Mouse (Mus musculus) thymus, adult 2 months (tissue): ENCODE results near the gene Lyl1. TPM values are rescaled to one million over a fixed set of nuclear protein-coding genes. Genes with fewer than 3 reads are reported as not detected.

ENCODE experiments used
- DNase-seq: peaks from one replicate; pipeline ENCODE4 v3.0.0; 2021
- H3K27ac ChIP-seq: fragments of 200-500 bp; 2 replicates; pipeline ENCODE4 v1.5.1; 2012; ENCODE audit warnings: low read length, control low read depth; ENCODE audit not compliant: control insufficient read depth, insufficient read depth
- H3K27me3 ChIP-seq: fragments of 200-500 bp; 2 replicates; pipeline ENCODE4 v1.6.1; 2012; ENCODE audit warnings: mild to moderate bottlenecking, low read length, moderate library complexity, mixed read lengths; ENCODE audit not compliant: control insufficient read depth, insufficient read depth
- H3K36me3 ChIP-seq: fragments of 200-500 bp; 2 replicates; pipeline ENCODE4 v1.6.1; 2012; ENCODE audit warnings: mild to moderate bottlenecking, low read length, moderate library complexity; ENCODE audit not compliant: control insufficient read depth, insufficient read depth
- H3K4me1 ChIP-seq: fragments of 200-500 bp; replicated peaks from 2 replicates; pipeline ENCODE4 v1.6.1; 2012; ENCODE audit warnings: low read length; ENCODE audit not compliant: control insufficient read depth, insufficient read depth
- H3K4me3 ChIP-seq: fragments of 200-500 bp; 2 replicates; pipeline ENCODE4 v1.5.1; 2012; ENCODE audit warnings: mild to moderate bottlenecking, low read length, control low read depth, moderate library complexity; ENCODE audit not compliant: control insufficient read depth, insufficient read depth
- CTCF ChIP-seq: fragments of 200-500 bp; IDR thresholded peaks from 2 replicates; pipeline ENCODE4 v1.5.1; 2012; ENCODE audit warnings: mild to moderate bottlenecking, control low read depth, low read length, moderate library complexity, borderline replicate concordance; ENCODE audit not compliant: control insufficient read depth, poor library complexity, insufficient read depth; ENCODE audit errors: extremely low read depth
- POLR2A ChIP-seq: fragments of 200-500 bp; IDR thresholded peaks from 2 replicates; pipeline ENCODE4 v1.6.1; 2012; ENCODE audit warnings: mild to moderate bottlenecking, low read length, control low read depth, moderate library complexity; ENCODE audit not compliant: control insufficient read depth, poor library complexity, insufficient read depth; ENCODE audit errors: extremely low read depth
- WGBS: fragments of 180-500 bp; shearing (Covaris S2); methylation state at CpG from one replicate; pipeline ENCODE4 v1.1.7; 2018; 5-methylcytosine and 5-hydroxymethylcytosine counted together
- polyA plus RNA-seq: library from polyadenylated mRNA; depleted of rRNA; stranded (reverse); fragments of >200 nt; gene quantifications from 2 replicates; pipeline ENCODE4 v1.2.3, GENCODE M21; 2012; rRNA removed

The Lyl1 gene
- polyA plus RNA-seq, 1 experiment: 7.1 TPM

DNA sequence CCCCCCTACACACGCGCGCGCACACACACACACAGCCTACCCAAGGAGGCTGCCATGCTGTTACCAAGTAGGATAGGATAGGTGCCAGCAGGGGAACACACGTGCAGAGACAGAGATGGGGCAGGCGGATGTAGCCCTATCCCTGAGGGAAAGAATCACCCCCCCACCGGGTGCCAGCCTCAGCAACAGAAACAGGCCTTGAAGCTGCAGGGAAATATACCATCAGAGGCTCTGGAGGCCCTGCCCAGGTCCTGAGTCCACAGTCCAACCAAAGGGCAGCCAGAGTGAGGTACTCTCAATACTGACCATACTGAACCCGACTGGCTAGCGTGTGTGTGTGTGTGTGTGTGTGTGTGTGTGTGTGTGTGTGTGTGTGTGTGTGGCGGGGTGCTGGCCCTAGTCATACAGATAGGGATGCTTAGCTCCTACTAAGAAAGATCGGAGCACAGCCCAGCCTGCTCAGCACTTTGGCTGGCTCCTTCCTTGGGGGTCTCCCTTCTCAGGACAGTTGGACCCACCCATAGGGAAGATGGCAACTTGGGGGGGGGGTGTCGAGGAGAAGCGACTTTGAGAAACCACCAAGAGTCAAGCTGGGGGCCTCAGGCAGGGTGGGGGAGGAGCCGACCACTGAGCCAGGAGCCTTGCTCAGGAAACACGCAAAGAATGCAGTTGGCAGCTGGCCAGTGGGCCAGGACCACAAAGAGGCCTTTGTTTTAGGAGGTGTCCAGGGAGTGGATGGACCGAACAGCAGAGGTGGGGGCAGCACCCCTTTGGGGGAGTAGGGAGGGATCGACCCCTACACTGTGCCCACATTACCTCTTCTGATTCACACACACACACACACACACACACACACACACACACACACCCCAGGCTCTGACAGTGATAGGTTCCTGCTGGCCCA, 42.5 kb downstream of the Lyl1 start:
- 54% methylated on average over 17 of the region's 17 CpGs for WGBS
- Histone ChIP-seq H3K4me1 (peaks cover 15% of the 10 kb centered on the region), H3K27ac (no peak overlapping the region), H3K4me3 (no peak overlapping the region), H3K27me3 (no peaks in the 10 kb centered on the region), H3K36me3 (no peaks in the 10 kb centered on the region)
- DNase-seq: no peak
- TF ChIP-seq CTCF (no peak), POLR2A (no peak)

DNA sequence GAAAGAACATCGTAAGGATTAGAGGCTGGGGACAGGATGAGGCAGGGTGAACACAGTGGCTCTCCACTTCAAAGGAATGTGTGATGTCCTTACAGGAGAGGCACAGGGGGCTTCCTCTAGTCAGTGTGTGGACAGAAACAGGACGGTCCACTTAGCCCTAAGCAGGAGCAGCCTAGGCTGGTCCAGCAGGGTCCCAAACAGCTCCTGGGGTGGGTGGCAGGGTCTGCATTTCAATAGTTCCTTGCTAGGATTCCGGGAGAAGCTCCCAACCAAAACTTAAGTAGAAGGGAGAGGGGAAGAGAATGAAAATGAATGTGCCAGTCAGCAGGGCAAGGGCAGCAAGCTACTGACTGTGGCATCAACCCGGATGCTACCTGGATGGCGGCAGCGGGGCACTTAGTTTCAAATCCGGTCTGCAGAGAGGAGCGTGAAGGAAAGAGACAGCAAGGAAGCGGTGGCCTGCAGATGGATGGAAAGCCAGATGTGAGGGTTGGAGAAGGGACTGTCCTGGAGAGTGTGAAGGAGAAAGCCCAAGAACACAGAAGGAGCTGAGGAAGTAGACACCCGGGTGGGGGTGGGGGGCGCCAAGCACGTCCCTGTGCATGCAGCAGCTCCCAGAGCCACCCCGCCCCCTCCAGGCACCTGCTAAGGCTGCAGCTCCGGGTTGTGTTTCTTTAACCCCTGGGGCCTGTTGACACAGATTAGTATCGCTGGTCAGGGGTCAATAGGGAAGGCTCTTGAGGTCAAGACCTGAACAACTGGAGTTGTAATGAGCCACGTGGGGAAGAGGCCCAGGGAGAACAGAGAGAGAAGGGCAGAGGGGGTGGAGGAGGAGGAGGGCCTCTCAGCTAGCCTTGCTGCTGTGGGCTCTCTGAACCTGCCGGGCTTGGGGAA, 44.0 kb downstream of the Lyl1 start:
- Histone ChIP-seq H3K4me3 (peak overlapping the region; percentile 50), H3K27me3 (no peaks in the 10 kb centered on the region), H3K36me3 (no peaks in the 10 kb centered on the region), H3K27ac (no peak overlapping the region), H3K4me1 (peaks cover 15% of the 10 kb centered on the region)
- DNase-seq: peak; percentile 32
- no peak for TF ChIP-seq CTCF
- no peak for TF ChIP-seq POLR2A
- 26% methylated on average over 17 of the region's 17 CpGs for WGBS

DNA sequence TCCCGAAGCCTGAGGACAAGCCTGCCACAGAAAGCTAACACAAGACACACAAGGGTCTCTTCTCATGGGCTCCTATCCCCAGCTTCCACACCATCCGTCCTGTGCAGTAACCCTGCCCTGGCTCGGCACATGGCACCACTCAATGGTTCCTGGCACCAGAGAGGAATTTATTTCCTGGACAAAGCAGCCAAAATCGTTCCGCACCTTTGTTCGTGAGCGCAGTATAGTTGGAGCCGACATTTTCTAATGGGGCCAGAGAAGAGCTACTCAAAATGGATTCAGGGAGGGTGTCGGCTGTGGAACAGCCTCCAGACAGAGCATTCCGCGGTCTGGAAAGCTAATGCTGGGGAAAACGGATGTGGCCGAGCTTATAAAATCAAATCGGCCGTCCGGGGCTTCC, 48.3 kb downstream of the Lyl1 start:
- Histone ChIP-seq H3K36me3 (no peaks in the 10 kb centered on the region), H3K4me3 (no peak overlapping the region), H3K4me1 (peaks cover 11% of the 10 kb centered on the region), H3K27ac (no peak overlapping the region), H3K27me3 (no peaks in the 10 kb centered on the region)
- WGBS: 93% methylated on average over 16 of the region's 16 CpGs
- no peak for DNase-seq
- no peak for TF ChIP-seq CTCF
- TF ChIP-seq POLR2A: no peak

DNA sequence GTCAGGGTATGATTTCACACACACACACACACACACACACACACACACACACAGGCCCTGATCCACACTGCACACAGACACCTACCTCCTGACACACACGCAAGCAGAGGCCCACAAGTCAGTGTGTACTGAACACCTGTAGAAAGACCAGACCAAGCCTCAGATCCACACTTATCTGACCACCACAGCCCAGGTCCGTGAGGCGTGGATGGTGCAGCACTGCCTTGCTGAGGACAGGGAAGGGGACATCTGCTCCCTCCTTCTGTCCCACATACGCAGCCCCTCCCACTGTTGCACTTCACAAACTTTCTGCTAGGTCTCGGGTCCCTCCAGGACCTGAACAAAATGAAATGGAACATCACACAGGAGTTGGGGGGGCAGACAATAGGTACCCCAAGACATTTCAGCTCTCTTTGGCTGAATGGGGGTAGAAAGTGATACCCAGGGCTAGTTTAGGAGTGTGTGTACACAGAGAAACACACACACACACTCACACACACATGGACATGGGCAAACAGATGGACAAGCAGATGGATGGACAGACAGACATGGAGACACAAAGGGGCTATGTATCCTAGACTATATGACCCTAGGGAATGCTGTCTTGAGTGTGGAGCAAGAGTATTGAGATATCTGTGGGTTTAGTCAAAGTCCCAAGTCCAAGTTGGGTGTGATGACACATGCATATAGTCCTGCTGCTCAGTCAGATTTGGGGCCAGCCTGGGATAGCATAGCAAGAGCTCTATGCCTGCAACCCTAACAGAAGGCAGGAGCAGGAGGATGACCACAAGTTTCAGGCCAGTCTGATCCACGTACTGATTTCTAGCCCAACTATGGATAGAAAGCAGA, 51.7 kb downstream of the Lyl1 start:
- no peak for DNase-seq
- H3K4me1 ChIP-seq: no peaks in the 10 kb centered on the region; the same call in 1 of the 2 replicates
- no peaks in the 10 kb centered on the region for H3K27me3 ChIP-seq
- H3K36me3 ChIP-seq: no peaks in the 10 kb centered on the region
- 93% methylated on average over 6 of the region's 6 CpGs for WGBS
- H3K27ac ChIP-seq: no peak overlapping the region
- H3K4me3 ChIP-seq: no peak overlapping the region
- TF ChIP-seq POLR2A (no peak), CTCF (no peak)

Other genes starting within 250 kb of the Lyl1 start
- 29.2 and 33.7 TPM in 2 replicates for gene Ier2, start 38.6 kb upstream of the Lyl1 start, polyA plus RNA-seq
- gene Trmt1, start 15.2 kb upstream of the Lyl1 start, polyA plus RNA-seq: 169 and 181 TPM in 2 replicates
- gene Nacc1, start 13.6 kb upstream of the Lyl1 start, polyA plus RNA-seq: 155 and 182 TPM in 2 replicates
- 1.8 and 2.6 TPM in 2 replicates for gene G430095P16Rik, start 21.6 kb downstream of the Lyl1 start, polyA plus RNA-seq
- 17.7 and 18.2 TPM in 2 replicates for gene Nfix, start 98.9 kb downstream of the Lyl1 start, polyA plus RNA-seq
- gene Dand5, start 121.4 kb downstream of the Lyl1 start, polyA plus RNA-seq: 2.2 TPM in 2 replicates
- gene Gadd45gip1, start 130.1 kb downstream of the Lyl1 start, polyA plus RNA-seq: 52.9 and 60.6 TPM in 2 replicates
- gene Rad23a, start 139.2 kb downstream of the Lyl1 start, polyA plus RNA-seq: 109 and 117 TPM in 2 replicates
- gene Calr, start 145.5 kb downstream of the Lyl1 start, polyA plus RNA-seq: 182 and 186 TPM in 2 replicates
- 93.5 and 103 TPM in 2 replicates for gene Farsa, start 155.5 kb downstream of the Lyl1 start, polyA plus RNA-seq
- 9.4 and 11.6 TPM in 2 replicates for gene Syce2, start 170.7 kb downstream of the Lyl1 start, polyA plus RNA-seq
- gene Gcdh, start 192.5 kb downstream of the Lyl1 start, polyA plus RNA-seq: 78.7 and 85.2 TPM in 2 replicates
- gene Klf1, start 200.5 kb downstream of the Lyl1 start, polyA plus RNA-seq: 0.13 and 0.23 TPM in 2 replicates
- gene Dnase2a, start 207.1 kb downstream of the Lyl1 start, polyA plus RNA-seq: 16.4 and 23.8 TPM in 2 replicates
- 0.35 and 0.36 TPM in 2 replicates for gene Mast1, start 235.9 kb downstream of the Lyl1 start, polyA plus RNA-seq
- 0.13 and 0.17 TPM in 2 replicates for gene Rtbdn, start 245.5 kb downstream of the Lyl1 start, polyA plus RNA-seq